Mouse (Mus musculus) gastrocnemius, postnatal 4 days (tissue): ENCODE data around the gene 1700007K13Rik. TPM values are rescaled to one million over a fixed set of nuclear protein-coding genes. Genes with fewer than 3 reads are reported as not detected.

Experiments
- DNase-seq, 2 experiments: peaks; one replicate each; pipeline ENCODE4 v3.0.0; 2021 to 2022; ENCODE audit warnings: low spot score in 2 of 2, mixed read lengths in 2 of 2
- total RNA-seq, 2 experiments: library from RNA; stranded (reverse); gene quantifications; 2 replicates each; pipeline ENCODE4 v1.2.3; 2021

1700007K13Rik gene
- total RNA-seq, 2 experiments from 2014 or later: 0.44 TPM; not detected in 1

GRCm38 (mm10) chr2:28470591-28470990, 4.5 kb upstream of the 1700007K13Rik start:
- DNase-seq: no peak

- no peak for DNase-seq
Observed at GRCm38 (mm10) chr2:28469461-28469860, 3.3 kb upstream of the 1700007K13Rik start.

DNA sequence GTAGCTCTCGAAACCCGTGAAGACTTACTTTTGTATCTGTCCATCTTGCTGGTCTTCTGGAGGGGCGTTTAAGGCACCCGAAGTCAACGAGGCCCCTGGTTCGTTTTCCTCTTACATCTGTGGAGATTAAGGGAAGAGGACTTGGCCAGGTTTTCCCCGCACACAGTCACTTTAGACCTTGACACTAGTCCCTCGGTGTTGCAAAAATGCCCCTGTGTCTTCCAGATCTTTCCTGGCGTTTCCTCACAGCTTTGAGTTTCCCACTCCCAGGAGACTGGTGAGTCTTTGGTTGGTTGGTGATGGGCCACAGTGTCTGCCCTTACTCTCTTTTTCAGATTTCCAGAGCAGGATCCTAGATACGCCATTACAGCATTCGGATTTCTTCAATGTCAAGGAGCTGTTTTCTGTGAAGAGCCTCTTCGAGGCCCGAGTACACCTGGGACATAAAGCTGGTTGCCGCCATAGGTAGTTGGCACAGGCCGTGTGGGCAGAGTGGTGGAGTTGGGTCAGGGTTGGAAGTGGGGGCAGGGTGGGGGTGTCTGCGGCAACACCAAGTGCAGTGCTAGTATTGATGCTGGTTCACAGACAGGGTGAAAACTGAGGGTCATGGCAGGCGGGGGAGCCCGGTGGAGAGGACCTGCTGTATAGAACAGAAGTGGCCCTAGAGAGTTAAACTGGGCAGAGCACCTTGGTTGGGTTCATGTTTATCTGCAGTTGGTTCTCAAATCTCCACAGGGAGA, 2.5 kb upstream of the 1700007K13Rik start:
- no peak for DNase-seq

DNA sequence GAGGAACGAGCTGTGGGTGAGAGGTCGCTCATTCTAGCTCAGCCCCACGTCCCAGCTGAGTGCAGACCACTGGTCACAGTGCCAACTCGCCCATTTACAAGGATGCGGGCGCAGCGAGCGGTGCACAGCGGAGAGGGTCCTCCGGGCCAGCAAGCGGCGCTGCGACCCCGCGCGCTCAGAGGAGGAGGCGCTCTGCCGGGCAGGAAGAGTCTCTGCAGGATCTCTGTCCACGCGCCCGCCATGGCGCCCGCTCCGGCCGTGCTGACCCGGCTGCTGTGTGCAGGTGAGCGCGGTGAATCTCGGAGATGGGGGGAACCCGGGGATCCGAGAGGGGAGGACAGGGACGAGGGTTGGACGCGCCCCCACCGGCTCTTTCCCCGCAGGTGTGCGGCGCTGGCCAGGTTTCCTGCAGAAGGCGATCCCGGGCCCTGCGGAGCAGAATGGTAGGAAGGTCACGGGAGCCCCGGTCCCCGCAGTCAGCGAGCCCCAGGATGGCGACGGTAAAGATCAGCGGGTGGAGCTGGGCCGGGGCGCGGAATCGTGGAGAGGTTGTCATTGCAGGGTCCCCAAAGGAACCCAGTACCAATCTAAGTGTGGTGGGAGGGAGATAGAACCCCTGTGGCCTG, 1.8 kb upstream of the 1700007K13Rik start, which contains the start of gene Mrps2:
Gene Mrps2, plus strand, starts transcription at position 207 of the 626 bp plus-strand sequence.
- DNase-seq: peak; percentile 69 to 86

GRCm38 (mm10) chr2:28464919-28465318, 1.2 kb downstream of the 1700007K13Rik start:
- no peak for DNase-seq

GRCm38 (mm10) chr2:28463919-28464318, 2.2 kb downstream of the 1700007K13Rik start:
- DNase-seq: no peak

DNA sequence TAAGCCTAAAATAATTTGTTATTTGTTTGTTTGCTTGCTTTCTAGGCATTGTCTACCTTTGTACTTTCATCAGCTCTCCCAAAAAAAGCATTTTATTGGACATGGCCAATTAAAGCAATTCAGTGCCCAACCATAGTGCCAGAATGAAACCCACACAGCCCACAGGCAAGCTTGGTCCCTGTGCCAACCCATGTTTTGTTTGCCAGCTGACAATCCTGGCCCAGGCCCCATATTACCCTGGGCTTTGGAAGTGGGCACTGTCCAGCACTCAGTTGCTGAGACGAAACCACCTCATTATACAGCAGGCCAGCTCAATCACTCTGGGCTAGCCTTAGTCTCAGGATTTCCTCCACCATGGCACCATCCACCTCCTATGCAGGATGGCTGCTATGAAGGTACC, 9.5 kb downstream of the 1700007K13Rik start:
- DNase-seq: no peak

DNA sequence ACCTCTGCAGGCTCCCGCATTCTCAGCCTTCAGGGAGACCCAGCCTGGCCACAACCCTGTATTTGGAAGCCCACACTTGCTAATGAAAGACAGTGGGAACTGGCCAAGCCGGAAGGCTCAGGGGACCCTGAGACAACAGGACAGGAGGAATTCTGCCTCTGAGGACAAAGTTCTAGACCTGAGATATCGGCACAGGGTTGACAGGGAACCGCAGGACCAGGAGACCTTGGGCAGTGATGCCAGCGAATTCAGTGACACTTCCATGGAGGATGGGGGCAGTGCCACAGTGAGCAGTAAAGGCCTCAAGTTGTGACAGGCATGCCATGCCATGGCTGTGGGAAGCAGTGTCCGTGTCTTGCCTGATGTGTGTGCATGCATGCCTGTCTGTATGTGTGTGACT, 12.6 kb downstream of the 1700007K13Rik start:
- no peak for DNase-seq

GRCm38 (mm10) chr2:28451663-28452062, 14.5 kb downstream of the 1700007K13Rik start:
- DNase-seq: no peak

DNA sequence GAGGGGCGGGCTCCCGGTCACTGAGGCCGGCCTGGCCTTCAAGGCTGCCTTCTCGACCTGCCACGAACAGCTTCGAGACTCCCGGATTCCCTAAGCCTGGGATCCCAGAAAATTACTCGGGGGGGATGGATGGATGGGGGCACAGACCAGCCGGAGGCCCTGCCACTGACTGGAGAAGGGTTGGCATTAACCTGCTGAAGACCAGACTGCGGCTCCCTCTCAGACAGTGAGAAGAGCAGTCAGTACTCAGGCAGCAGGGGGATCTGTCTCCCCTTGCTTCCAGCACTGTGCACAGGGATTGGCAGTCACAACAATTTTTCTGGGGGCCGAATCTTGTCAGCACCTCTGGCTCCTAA, 18.8 kb downstream of the 1700007K13Rik start:
- DNase-seq: no peak

DNA sequence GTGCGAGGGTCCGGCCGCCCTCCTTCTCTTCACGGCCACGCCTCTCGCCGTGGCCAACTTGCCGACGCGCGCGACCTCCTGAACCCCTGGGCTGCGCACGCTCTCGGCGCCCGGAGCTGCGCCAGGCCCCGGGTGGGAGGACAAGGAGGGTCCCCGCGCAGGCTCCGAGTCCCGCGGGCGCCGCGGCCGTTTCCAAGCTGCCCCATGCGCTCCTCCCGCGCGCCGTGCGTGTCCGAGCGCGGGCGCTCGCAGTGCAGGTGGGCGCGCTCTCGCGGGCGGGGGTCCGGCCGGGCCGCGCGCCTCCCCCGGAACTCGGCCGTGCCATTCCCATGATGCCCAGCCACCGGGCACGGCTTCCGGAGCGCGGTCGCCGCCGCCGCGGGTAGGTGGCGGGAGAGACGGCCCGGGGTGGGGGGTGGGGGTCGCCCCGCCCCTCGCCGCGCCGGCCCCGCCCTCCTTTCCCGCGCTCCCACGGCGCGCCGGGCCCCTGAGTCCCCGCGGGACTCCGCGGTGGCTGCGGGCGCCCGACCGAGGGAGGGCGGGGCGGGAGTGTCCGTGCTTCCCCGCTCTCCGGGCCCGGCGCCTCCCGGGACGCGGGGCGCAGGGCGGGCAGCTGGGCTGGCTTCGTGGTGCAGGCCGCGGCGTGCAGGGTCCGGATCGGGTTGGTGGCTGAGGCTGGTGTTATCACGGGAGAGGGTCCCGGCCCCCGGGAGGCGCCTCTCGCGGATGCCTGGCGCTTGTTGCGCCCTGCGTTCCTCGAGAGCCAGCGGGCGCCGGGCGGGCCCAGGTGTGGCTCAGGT, 19.4 kb downstream of the 1700007K13Rik start, which contains the start of gene Ppp1r26:
Gene Ppp1r26, plus strand, starts transcription at position 286 of the 800 bp plus-strand sequence.
- DNase-seq: peak in 1 of 2 experiments; percentile 24

DNA sequence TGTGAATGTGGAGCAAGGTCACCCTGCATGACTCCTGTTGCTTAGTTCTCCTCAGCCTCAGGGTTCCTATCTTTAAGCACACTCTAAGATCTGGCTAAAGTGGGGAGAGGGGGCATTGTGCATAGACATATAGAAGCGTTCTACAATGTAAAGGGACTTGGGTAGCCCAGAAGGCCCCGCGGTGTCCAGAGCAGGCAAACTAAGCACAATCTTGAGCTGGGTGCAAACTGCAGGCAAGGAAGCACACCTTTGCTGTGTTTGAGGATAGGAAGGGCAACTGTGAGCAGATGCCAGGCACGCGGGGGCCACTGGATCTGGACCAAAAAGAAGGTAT, 20.0 kb downstream of the 1700007K13Rik start:
- no peak for DNase-seq

GRCm38 (mm10) chr2:28445082-28445481, 21.1 kb downstream of the 1700007K13Rik start:
- no peak for DNase-seq

- DNase-seq: no peak
Observed at GRCm38 (mm10) chr2:28440842-28441241, 25.3 kb downstream of the 1700007K13Rik start.

GRCm38 (mm10) chr2:28435401-28435800, 30.7 kb downstream of the 1700007K13Rik start:
- DNase-seq: no peak

DNA sequence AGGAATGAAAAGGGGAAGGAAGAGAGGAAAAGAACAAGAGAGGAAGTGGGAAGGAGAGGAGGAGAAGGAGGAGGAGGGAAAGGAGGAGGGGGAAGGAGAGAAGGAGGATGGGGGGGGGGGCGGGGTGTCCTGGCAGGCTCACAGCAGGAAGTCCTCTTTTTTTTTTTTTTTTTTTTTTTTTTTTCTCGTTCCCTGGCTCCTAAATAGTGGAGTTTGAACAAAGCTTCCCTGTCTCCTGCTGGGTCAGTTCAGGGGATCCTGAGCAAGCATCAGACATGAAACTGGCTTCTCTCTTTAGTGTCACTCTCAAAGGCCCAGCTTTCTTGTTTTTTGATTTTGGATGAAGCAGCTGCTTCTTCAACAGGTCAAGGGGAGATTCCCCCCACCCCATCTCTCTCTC, 32.6 kb downstream of the 1700007K13Rik start:
- no peak for DNase-seq

DNA sequence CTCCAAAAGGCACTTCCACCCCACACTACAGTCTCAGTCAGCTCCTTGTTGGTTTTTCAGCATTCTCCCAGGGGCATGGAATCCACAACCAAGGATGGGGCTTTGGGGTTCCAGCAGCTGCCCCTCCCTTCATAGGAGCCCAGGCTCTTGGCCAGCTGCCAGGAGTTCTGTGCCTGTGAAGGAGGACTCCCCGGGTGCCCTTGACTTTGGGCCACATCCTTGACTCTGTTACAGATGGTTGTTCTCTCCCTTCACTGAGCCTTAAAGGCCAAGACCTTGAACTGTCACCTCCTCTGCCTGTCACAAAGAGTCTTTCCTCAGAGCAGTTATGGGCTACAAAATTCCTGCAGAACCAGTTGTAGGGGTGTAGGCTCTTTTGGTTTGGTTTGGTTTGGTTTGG, 33.3 kb downstream of the 1700007K13Rik start:
- no peak for DNase-seq

DNA sequence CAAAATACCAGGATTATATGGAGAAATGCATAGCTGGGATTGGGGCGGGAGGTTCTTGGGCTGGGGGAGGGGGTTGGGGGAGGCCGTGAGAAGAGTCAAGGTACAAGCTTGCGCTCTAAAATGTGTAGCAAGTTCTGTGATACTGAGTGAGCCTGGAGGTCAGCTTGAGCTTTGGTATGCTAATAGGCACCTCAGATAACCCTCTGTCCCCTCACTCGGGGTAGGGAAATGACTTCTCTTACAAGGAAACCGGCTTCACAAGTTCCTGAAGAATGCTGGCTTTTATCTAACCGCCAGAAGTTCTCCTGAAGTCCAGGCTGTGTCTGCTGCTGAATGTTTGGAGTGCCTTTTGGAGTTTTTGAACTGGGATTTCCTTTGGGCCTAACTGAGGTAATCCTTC, 35.3 kb downstream of the 1700007K13Rik start:
- DNase-seq: no peak

- no peak for DNase-seq
Observed at GRCm38 (mm10) chr2:28427226-28427625, 38.9 kb downstream of the 1700007K13Rik start.

DNA sequence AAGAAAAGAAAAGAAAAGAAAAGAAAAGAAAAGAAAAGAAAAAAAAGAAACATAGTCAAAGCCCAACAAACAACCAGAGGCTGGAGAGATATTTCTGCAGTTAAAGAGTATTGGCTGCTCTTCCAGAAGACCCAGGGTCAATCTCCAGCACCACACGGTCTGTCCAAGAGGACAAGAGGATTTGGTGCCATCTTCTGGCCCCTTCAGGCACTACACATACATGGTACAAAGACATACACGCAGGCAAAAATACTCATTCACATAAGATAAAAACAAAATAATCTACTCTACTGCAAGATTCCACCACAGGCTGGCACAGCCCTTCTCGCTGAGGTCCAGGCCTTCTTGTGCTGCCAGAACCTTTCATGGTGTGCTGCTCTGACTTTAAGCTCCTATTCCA, 43.0 kb downstream of the 1700007K13Rik start:
- DNase-seq: no peak

- peak; percentile 76 to 88 for DNase-seq
Observed at GRCm38 (mm10) chr2:28419898-28420297, 46.2 kb downstream of the 1700007K13Rik start.

DNA sequence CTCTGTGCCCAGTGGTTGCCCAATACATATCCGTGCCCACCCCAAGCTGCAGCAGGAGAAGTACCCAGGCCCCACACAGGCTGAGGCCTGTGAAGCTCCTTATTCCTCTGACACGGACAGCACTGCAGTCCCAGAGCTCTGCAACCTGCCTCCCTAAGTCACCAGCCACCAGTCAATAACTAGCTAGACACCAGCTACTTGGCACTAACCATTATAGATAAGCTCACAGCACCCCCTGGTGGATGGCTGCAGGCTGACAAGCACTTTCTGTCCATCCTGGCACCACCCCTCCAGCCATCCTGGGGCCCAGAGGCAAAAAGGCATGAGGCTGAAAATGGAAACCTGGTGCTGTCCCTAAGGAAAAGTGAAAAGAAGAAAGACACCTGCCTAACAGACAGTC, 48.1 kb downstream of the 1700007K13Rik start:
- peak; percentile 83 to 87 for DNase-seq
